Mouse (Mus musculus) lung, postnatal 14 days (tissue): Measurements from ENCODE around the gene Nphp3.
A peak's percentile ranks its signal among the peaks of the same experiment; 100 is the strongest.

ENCODE experiments used
- DNase-seq: peaks from one replicate; pipeline ENCODE4 v3.0.0; 2021

Gene Nphp3

DNA sequence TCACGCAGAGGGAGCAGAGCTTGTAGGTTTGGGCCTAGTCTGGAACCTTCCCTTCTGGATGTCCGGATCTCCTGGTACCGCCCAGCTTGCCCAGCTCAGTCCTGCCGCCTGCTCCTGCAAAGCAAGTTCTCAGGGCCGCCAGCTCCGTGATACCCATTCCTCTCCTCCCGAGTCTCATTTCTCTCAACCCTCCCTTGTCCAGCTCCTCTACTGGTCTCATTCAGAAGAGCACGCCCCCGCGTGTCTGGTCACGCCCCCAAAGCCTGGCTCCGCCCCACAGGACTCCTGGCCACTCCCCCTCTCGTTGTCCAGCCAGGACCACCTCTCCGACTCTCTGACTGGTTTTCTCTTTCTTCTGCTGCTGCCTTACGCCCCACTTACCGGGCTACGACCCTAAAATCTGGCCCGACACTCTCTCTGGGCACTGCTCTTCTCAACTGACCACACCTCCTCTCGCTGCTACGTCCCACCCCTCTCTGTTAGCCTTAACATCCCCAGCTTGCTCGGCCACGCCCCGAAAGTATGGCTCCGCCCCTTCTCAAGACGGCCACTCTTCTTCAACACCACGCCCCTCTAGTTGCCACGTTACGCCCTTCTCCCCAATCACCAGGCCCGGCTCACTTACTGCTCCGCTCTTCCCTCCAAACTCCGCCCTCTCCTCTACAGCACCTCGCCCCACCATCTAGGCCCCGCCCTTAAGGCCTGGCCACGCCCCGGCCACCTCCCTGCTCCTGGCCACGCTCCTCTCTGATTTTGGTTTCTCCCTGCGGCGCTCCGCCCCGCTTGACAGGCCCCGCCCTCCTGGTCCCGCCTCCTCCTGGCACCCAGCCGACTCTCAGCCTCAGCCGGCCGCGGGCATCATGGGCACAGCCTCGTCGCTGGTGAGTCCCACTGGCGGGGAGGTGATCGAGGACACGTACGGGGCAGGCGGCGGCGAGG lies at the start of gene Nphp3:
Gene Nphp3, plus strand, starts transcription at position 624 of the 939 bp plus-strand sequence.
- DNase-seq: peak; percentile 99

DNA sequence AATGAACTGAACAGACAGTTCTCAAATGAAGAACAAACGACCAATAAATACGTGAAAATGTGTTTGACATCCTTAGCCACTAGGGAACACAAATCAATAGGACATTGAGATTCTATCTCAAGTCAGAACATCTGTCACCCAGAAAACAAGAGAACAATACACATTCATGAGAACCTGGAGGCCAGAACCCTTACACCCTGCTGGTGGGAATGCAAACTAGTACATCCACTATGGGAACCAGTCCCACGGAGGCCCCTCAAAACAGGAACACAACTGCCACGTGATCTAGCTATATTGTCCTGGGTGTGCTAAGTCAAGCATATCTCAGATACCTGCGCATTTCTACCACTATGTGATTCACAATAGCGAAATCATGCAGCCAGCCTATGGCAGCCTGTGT lies 43.6 kb upstream of the Nphp3 start:
- no peak for DNase-seq

DNA sequence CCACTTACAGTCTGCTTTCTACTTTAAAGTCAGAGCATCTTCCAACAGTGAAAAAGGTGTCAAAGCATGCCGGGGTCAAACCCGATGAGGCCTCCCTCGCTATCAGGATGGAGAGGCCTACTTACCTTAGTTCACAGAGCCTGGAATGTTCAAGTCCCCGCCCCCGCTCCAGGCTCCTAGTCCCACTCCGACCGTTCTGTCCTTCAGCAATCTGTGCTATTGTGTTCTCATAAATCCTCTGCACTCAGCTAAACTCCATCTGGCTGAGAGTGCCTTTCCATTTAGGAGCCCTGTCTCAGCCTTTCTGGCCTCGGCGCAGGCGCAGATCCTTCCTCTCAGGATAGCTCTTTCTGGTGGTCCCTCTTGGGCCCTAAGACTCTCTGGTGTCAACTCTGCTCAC lies 42.4 kb upstream of the Nphp3 start:
- no peak for DNase-seq

DNA sequence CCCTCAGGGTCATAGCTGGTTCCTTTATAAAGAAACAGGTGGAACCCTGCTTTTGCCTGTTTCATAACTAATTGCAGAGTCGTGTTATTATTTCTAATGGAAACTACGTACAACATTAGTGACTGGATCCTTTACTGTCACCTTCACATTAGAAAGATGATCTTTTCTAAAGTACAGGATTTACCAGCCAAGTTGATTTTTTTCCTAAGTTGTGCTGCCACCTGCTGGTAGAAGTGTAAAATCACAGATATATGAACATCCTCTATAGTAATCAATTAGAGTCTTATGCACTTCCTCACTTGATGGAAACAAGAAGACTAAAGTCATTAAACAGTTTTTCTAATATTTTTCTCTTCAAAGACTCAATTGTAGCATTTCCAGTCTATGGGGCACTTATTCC lies 5.8 kb upstream of the Nphp3 start:
- peak; percentile 65 for DNase-seq

DNA sequence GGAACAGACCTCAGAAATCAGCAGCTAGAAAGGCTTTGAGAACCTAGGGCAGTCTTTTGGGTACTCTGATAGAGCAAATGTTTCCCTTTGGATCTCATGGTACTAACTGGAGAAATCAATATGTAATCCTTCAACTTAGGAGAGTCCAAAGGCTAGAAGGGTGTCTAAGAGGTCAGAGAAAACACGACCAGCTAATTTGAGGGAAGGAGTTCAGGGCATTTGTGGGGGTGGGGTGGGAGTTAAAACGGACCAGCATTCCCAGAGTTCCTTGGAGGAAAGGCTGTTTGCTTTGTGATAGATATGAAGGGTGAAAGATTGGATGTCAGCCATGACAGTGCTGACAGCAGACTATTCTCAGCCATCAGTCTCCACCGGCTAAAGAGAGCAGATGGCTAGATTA lies 1.7 kb upstream of the Nphp3 start:
- DNase-seq: no peak

DNA sequence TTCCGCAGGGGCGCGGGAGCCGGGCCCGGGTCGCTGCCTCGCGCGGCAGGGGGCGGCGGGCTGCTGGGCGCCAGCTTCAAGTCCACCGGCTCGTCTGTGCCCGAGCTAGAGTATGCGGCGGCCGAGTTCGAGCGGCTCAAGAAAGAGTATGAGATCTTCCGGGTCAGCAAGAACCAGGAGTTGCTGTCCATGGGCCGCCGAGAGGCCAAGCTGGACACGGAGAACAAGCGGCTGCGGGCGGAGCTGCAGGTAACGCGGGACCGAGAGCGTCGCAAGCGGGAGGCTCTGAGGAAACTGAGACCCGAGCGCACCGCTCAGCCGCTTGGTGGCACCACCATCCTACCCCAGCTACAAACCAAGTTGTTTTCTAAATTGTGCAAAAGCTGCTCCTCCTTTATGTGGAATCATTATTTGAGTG lies 578 bp downstream of the Nphp3 start:
- DNase-seq: peak; percentile 70

DNA sequence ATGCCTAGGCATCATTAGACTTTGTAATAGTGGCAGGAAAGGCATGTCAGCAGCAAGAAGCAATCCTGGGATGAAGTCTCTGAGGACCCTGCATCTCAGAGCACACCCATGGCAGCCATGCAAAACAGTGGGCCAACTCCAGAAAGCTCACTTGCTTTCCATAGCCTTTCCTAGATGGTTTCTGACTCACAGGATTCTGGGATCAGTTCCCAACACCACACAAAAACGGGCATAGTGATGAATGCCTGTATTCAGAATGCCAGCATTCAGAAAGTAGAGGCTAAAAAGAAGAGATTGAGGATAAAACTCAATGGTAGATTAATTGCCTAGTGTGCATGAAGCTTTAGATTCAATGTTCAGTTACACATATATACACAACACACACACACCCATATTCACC lies 12.2 kb downstream of the Nphp3 start:
- DNase-seq: no peak

DNA sequence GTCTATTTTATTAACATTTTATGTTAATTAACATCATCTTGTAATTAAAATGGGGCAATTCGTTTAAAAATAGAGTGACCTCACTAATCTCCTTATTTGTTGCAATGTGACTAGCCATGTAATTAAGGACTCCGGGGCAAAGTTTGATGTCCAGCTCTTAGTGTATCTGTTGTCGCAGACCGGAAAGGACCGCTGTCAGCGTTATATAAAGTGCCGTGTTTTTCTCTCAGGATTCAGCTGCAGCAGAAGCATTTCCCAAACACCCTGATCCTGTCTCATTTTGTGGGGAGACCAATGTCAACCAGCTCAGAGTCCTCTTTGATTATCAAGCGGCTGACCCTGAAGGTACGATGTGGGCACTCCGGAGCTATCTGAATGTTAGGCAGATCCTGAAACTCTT lies 18.7 kb downstream of the Nphp3 start:
- DNase-seq: no peak

DNA sequence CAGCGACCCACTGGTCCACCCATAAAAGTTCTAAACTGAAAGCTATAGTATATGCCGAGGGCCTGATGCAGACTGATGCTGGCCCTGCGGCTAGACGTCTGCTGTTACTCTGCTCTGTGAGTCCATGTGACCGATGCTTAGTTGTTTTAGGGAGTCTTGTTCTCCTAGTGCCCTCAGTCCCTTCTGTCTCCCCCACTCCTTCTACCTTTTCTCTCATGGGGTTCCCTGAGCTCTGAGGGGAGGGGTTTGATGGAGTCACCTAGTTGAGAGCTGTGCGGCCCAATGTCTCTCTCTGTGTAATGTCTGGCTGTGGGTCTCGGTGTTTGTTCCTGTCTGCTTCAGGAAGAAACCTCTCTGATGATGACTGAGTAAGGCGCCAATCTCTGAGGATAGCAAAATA lies 24.8 kb downstream of the Nphp3 start:
- no peak for DNase-seq

DNA sequence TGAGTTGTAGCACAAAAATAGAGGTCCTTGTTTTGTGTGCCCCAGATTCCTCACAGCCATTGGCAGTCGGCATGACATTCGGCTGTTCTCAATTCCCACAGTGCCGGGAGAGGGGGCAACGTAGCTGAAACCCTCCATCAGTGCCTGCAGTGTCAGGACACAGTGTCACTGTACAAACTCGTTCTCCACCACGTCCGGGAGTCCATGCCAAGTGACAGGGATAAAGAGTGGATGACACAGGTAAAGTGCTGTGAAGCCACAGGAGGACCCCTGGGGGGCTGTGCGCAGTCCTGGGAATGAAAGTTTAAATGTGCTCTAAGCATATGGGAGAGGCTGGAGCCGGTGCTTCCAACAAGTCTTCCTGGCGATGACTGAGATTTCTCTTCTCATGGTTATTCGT lies 27.5 kb downstream of the Nphp3 start:
- no peak for DNase-seq

DNA sequence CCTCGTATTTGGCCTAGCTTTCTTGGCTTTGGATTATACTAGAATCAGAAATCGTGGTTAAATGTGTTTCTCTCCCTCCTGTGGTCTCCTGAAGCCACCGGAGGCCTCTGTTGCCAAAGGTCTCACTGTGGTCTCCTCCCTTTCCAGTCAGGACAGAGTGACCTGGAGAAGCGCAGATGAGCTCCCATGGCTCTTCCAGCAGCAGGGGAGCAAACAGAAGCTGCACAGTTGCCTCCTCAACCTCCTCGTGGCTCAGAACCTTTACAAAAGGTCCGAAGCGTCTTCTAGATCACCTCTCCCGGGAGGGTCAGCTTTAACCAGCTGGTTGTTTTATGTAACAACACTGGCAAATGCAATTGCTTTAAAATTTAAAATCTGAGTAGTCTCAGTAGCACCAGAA lies 31.9 kb downstream of the Nphp3 start:
- DNase-seq: no peak

DNA sequence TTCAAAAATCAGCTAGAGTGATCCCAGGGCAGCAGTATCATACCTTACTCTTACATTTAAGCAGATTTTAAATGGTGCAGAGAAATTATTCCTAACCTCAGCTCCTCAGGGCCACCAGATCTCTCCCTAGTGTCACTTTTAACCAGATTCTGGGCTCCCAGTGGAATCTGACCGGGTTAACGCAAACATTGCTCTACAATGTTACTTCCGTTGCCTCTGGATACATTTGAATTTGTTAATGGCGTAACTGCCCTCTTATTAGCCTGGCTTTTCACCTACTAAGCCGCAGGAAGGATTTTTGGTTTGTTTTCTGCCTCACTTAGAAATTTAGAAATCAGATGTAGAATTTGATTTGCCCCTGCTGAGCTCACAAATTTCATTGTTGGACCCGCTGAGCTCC lies 32.4 kb downstream of the Nphp3 start:
- no peak for DNase-seq

DNA sequence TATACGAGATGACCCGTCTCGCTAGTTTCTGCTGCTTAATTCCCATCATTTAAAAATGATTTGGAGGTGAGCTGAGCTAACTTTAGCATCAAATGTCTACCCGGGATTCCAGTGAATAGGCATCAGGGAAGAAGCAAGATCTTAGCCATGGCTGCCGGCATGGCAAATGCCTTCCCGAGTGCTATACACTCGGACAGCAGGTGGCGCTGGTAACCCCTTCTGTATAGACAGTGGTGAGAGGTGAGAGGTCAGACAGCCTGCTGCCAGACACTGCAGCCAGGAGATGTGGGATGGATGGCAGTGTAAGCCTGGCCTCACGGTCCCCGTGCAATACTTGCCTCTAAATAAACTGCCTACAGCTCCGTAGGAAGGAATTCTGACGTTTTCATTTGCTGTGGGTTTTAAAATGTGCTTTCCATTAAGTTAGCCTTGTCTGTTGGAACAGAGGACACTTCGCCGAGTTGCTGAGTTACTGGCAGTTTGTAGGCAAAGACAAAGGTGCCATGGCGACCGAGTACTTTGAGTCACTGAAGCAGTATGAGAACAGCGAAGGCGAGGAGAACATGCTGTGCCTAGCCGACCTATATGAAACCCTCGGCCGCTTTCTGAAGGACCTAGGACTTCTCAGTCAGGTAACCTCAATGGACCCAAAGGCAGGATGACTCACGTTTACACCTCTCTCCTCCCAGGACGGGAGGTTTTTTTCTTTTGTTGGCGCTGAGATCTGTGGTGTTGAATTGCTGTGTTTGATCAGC lies 33.1 kb downstream of the Nphp3 start:
- DNase-seq: peak; percentile 86

DNA sequence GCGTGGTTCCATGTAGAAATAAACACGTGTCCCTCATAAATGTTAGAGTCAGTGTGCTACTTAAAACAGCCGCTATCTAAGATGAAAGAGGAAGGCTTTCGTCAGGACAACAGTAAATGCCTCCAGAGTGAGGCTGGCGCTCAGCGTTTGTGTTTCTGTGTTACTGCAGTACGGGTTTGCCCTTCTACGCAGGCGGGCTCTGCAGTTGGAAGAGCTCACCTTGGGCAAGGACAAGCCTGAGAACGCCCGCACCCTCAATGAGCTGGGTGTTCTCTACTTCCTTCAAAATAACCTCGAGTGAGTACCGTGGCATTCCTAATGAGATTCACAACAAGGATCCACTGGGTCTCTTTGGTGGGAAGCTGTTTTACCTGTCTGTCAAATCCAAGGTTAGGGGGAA lies 35.9 kb downstream of the Nphp3 start:
- DNase-seq: no peak

DNA sequence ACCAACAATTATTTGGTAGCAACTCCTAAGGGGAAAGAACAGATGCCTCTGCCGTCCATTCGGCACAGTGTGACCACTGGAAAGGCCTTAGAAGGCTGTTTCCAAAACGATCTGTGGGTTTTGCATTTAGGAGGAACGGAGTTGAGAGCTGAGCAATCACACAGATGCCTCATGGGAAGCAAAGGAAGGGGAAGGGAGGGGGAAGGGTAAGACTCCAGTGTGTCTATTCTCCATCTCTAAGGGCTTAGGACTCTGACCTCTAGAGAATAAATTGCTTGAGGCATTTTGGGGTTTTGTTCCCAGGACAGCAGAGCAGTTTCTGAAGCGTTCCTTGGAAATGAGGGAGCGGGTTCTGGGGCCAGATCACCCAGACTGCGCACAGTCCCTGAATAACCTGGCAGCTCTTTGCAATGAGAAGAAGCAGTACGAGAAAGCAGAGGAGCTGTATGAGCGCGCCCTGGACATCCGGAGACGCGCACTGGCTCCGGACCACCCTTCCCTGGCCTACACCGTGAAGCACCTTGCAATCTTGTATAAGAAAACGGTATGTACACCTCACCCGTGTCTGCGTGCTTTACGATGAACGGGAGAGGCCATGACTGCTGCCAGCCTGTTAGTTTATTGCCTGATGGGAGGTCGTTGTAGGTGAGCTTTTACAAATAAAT lies 36.8 kb downstream of the Nphp3 start:
- DNase-seq: no peak

DNA sequence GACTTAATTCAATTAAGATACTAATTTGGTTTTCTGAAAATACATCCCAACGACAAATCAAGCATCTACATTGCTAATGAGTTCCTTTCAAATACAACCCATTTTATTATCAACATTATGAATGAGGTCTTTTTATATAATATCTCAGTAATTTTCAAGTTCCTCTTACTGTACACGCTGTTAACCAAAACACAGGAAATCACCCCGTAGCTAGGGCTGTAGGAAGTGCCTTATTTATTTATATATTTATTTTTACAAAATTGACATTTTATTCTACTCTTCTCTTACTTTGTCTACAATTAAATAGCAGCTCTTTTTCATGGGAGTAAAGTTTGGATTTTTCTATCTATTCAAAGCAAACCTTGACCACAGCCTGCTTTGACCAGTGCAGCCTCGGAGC lies 37.4 kb downstream of the Nphp3 start:
- DNase-seq: no peak

DNA sequence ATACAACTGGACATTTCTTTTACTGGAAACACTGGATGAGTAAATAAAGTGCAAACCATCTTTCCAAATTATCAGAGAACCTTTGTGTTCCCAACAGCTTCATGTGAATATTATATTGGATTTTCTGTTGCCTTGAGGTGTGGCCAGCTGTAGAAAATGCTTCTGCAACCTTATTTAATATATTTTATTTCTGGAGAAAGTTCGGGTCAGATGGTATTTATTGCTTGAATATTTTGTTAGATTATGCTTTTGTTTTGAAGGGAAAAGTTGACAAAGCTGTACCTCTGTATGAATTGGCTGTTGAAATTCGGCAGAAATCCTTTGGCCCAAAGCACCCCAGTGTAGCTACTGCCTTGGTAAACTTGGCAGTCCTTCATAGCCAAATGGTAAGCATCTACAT lies 38.0 kb downstream of the Nphp3 start, which contains the start of gene Gm28305:
Gene Gm28305, plus strand, starts transcription at position 301 of the 400 bp plus-strand sequence.
- DNase-seq: no peak

DNA sequence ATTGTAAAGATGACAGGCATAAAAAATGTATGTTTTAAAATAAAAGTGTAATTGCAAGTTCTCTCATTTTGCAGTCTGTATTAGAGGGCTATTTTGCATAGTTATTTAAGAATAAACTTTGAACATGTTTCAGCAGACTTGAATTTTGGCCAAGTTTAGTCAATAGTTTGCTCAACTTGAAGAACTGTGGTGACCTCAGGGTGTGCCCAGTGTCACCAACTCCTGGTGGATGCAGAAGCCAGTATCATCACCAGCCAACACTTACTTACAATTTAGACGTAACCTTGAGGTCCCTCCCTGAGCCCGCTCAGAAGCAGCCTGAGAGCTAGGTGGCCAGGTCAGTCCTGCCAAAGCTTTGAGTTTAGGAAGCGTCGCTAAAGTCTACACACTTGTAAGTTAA lies 41.3 kb downstream of the Nphp3 start:
- DNase-seq: no peak

DNA sequence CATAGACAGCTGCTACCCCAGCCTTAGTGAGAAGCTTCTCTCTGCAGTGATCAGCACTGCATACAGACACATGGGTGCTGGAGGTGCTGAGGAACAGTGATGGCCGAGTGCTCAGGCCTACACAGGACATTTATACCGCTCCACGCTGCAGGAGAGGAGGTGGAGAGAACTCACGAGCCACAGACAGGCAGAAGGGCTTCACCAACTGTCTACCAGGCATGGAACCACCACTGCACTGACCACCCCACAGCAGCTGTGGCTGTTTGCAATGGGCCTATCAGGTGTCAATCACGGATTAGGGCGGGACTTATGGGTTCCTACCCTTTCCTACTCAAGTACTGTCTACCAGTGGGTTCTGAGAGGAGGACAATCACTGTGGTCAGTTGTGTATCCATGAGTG lies 48.7 kb downstream of the Nphp3 start:
- no peak for DNase-seq

DNA sequence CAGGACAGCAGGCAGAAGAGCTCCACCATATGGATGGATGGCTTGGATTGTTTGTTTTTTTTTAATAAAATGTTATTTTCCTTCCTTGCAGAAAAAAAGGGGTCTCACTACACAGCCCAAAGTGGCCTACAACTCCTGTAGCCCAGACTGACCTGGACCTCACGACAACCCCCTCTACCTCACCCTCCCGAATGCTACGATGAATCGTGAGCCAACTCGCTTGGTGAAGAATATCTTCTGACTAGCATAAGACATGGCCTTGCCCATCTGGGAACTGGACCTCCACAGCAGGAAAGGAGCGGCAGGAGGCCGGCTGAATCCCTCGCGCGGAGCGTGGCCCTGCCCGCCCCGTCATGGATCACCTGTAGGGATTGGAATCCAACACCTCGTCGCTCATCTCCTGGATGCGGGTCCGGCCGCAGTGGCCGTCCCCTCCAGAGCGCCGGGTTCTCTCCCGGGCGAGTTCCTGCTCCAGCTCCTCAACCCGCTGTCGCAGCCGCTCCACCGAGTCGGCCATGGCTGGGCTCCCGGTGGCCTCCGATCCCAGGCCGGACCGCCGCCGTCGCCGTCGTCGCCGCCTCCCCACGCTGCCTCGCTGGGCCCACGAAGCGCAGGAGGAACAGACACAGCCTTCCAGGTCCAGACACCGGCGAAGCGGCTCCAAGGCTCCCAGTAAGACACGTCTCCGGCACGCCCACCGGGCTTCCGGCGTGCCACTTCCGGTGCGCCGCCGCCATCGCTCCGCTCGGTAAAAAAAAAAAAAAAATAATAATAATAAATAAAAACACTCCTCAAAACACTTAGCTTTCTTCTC lies 60.3 kb downstream of the Nphp3 start, which contains the start of gene Uba5:
Gene Uba5, minus strand, starts transcription at position 705 of the 814 bp plus-strand sequence.
- peak; percentile 78 for DNase-seq

DNA sequence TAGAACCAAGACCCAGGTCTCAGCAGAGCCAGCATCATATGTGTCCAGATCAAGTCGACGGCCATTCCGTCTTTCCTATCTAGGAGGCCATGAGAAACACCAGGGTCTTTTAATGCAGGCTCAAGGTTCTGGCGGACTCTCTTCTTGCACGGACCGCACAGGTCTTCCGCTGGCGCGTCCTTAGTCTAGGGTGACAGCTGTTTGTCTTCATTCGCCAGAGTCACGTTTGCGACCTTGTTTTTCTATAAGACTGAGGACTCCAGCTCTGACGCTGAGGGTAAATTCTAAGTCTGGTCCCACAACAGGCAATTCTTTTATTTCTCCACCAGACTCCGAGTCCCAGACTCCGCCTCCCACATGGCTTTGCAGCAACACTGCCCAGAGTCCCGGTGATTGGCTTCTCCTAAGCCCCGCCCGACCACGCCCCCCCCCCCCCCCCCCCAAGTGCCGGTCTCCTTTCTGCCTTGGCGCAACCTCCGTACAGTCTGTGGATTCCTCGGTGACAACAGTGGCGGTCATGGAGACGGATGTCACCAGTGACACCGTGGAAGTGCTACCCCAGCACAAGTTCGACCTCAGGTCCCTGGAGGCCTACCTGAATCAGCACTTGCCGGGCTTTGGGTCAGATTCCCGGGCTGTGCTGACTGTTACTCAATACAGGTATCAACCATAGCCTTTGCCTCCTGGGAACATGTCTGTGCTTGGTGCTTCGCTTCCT lies 61.1 kb downstream of the Nphp3 start, which contains the start of gene Acad11:
Gene Acad11, plus strand, starts transcription at position 134 of the 718 bp plus-strand sequence.
- DNase-seq: peak; percentile 85

DNA sequence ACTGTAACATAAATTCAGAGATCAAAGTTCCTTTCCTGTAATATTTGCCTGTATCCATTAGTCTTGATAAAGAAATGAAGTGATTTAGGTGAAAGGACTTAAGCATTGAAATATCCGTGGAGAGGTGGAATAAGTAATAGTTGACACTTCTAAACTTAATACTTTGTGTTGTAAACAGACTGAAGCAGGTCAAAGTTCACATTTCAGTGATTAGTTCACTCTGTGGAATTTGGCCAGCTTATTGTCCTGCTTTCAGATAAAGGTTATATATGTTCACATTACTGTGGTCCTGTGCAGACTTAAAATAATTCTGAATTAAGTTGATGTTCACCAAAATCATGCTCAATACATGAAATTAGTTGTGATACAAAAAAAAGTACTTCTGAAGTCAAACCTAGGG lies 62.2 kb downstream of the Nphp3 start:
- no peak for DNase-seq
